Mouse (Mus musculus) kidney, embryonic 16.5 days (tissue): Measurements from ENCODE around the gene 4933409G03Rik. TPM values are rescaled to one million over a fixed set of nuclear protein-coding genes. Genes with fewer than 3 reads are reported as not detected.
"Not testable (repeated sequence)": the region's sequence is repeated elsewhere in the genome, so short reads cannot be mapped to it uniquely, and the experiment has no call there.

Experiments used
- ATAC-seq: fragments of 200-750 bp; cut with Nextera tagmentation; 2 replicates; pipeline ENCODE4 v1.8.0; 2017; ENCODE audit warnings: moderate TSS enrichment; ENCODE audit not compliant: low FRiP score, low TSS enrichment
- H3K27ac ChIP-seq: fragments of 300-500 bp; sonication (generic); 2 replicates; pipeline ENCODE4 v1.5.1; 2014; ENCODE audit warnings: low read length
- H3K27me3 ChIP-seq: fragments of 300-500 bp; sonication (generic); 2 replicates; pipeline ENCODE4 v1.6.1; 2014; ENCODE audit warnings: low read length, control low read depth, mixed read lengths; ENCODE audit not compliant: insufficient read depth
- H3K36me3 ChIP-seq: fragments of 300-500 bp; sonication (generic); 2 replicates; pipeline ENCODE4 v1.6.1; 2014; ENCODE audit warnings: low read length, control low read depth, mixed read lengths; ENCODE audit not compliant: insufficient read depth
- H3K4me1 ChIP-seq: fragments of 300-500 bp; sonication (generic); 2 replicates; pipeline ENCODE4 v1.6.1; 2014; ENCODE audit warnings: low read length, control low read depth, mixed read lengths; ENCODE audit not compliant: insufficient read depth
- H3K4me2 ChIP-seq: fragments of 300-500 bp; sonication (generic); replicated peaks from 2 replicates; pipeline ENCODE4 v1.6.1; 2014; ENCODE audit warnings: low read depth, low read length
- H3K4me3 ChIP-seq: fragments of 300-500 bp; sonication (generic); 2 replicates; pipeline ENCODE4 v1.5.1; 2014; ENCODE audit warnings: mild to moderate bottlenecking, low read length
- H3K9ac ChIP-seq: fragments of 300-500 bp; sonication (generic); replicated peaks from 2 replicates; pipeline ENCODE4 v1.6.1; 2014; ENCODE audit warnings: low read length
- H3K9me3 ChIP-seq: fragments of 300-500 bp; sonication (generic); 2 replicates; pipeline ENCODE4 v1.6.1; 2016; ENCODE audit warnings: low read length, control low read depth
- WGBS: fragments of 180-500 bp; shearing (Covaris S2); extraction: QIAGEN DNeasy Blood & Tissue Kit; methylation state at CpG from one replicate; pipeline ENCODE4 v1.1.7; 2014; 5-methylcytosine and 5-hydroxymethylcytosine counted together
- polyA plus RNA-seq: library from polyadenylated mRNA; unstranded; fragments of >200 nt; fragmentation: Nextera tagmentation; extraction: Ambion mirVana; gene quantifications from 2 replicates; pipeline ENCODE4 v1.2.1, GENCODE M21; 2015

4933409G03Rik gene
- polyA plus RNA-seq = not detected in 2 replicates

DNA sequence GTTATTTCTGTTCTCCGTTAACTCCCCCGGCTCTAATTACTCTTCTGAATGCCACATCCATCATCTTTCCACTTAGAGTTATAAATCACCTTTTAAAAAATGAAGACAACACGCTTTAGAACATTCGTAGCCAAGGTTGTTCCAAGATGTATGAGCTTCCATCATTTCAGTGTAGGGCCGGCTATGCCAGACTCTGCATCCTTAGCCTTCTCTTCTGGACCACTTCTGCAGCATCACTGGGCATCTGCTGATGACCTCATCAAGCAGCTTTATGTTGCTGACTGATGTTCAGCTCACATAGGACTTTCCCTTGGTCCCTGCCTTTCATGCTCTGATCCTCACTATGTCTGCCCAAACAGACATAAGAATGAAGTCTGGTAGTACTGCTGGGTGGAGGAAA is at the start of gene 4933409G03Rik:
TSS of gene 4933409G03Rik (plus strand) at position 301 of the 400 bp plus-strand sequence.
- no peaks in the 10 kb centered on the region for H3K27me3 ChIP-seq
- ATAC-seq = no peak
- no peak within 1 kb of the TSS for H3K9ac ChIP-seq
- no peaks in the 10 kb centered on the region for H3K4me1 ChIP-seq
- no peaks in the 10 kb centered on the region for H3K9me3 ChIP-seq
- H3K4me3 ChIP-seq = no peak within 1 kb of the TSS
- 62% methylated on average over 5 of the region's 5 CpGs for WGBS
- no peak within 1 kb of the TSS for H3K4me2 ChIP-seq
- no peaks in the 10 kb centered on the region for H3K36me3 ChIP-seq
- H3K27ac ChIP-seq = no peak within 1 kb of the TSS

DNA sequence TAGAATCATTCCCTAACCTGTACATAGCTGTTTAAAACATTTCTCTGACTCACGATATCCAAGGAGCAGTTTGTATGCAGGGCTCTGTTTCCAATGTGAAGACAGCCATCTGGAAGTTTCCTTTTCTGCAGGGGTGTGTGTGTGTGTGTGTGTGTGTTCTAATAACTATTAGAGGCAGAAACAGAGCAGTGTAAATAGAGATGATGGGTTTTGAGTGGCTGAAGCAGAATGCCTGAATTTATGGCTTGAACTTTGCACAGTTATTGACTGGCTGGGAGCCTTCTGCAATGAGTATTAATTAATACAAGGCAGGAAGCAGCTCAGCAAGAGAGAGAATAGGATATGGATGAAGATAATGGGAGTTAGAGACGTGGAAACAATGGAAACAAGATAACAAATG is 38.0 kb upstream of the 4933409G03Rik start:
- Histone ChIP-seq H3K36me3 (no peaks in the 10 kb centered on the region), H3K4me1 (no peaks in the 10 kb centered on the region), H3K27me3 (no peaks in the 10 kb centered on the region), H3K9me3 (no peaks in the 10 kb centered on the region), H3K27ac (no peak overlapping the region), H3K4me2 (no peak overlapping the region), H3K9ac (no peak overlapping the region), H3K4me3 (no peak overlapping the region)
- no peak for ATAC-seq
- 42% methylated on average over 2 of the region's 2 CpGs for WGBS

DNA sequence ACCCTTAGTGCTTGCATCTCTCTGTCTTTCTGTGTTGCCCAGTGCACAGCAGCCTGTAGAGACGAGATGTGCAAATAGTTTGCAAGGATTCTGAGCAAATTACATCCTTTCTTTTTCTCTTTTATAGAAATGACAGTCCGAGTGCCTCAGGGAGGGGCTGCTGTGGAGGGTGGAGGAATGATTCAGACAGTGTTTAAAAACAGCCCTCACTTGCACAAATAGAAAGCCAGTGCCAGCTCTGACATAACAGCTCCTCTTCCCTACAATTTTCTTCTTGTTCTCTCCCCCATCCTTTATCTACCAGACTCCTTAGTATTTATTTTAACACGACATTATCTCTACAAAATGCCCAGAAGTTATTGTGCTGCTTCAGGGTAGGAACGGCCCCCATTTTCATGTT is 21.4 kb upstream of the 4933409G03Rik start:
- H3K4me3 ChIP-seq = no peak overlapping the region
- WGBS = 67% methylated on average over 4 of the region's 4 CpGs
- H3K4me2 ChIP-seq = no peak overlapping the region
- no peaks in the 10 kb centered on the region for H3K27me3 ChIP-seq
- no peak overlapping the region for H3K9ac ChIP-seq
- no peaks in the 10 kb centered on the region for H3K4me1 ChIP-seq
- H3K27ac ChIP-seq = no peak overlapping the region
- ATAC-seq = no peak
- no peaks in the 10 kb centered on the region for H3K36me3 ChIP-seq
- no peaks in the 10 kb centered on the region for H3K9me3 ChIP-seq

DNA sequence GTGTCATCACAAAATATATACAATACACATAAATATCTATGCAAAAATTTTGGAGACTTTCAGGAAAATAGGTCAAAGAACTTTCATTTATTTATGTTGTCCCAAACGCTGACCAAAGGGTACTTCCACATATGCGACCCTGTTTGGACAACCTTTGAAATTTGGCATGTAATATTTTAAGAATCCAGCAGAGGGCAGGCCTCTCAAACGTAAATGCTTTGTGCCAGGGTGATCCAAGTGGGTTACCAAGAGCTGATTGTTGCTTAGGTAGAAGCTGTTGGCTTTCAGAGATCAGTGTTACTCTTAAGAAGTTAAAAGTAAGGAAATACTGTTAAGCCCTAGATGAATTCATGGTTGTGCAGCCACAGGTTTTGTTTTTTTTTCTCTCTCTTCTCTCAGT is 18.9 kb upstream of the 4933409G03Rik start:
- no peak overlapping the region for H3K4me2 ChIP-seq
- no peak overlapping the region for H3K27ac ChIP-seq
- no peaks in the 10 kb centered on the region for H3K9me3 ChIP-seq
- ATAC-seq = no peak
- H3K9ac ChIP-seq = no peak overlapping the region
- no peaks in the 10 kb centered on the region for H3K36me3 ChIP-seq
- H3K27me3 ChIP-seq = no peaks in the 10 kb centered on the region
- no peaks in the 10 kb centered on the region for H3K4me1 ChIP-seq
- no peak overlapping the region for H3K4me3 ChIP-seq
- WGBS = 9% methylated on average over 3 of the region's 3 CpGs

DNA sequence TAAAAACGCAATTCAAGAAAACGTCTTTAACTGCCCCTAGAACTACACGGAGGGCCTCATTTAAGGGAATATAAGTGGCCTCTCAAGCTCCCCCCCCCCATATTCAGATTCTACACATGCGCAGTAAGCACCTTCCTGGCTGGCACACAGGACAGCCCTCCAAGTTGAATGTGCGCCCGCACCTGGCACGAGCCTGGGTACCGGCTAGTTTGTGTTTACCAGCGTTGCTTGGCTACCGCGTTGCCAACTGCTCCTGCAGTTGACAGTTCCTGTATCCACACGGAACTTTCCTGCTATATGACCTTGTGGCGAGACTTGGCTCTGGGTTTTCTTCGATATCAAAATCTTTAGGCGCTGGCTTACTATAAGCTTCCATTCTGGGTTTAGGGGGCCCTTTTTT is 13.9 kb upstream of the 4933409G03Rik start:
- Histone ChIP-seq H3K9me3 (no peaks in the 10 kb centered on the region), H3K9ac (no peak overlapping the region), H3K27me3 (no peaks in the 10 kb centered on the region), H3K27ac (no peak overlapping the region), H3K4me3 (no peak overlapping the region), H3K36me3 (no peaks in the 10 kb centered on the region), H3K4me2 (no peak overlapping the region), H3K4me1 (no peaks in the 10 kb centered on the region)
- no peak for ATAC-seq
- 91% methylated on average over 15 of the region's 15 CpGs for WGBS

DNA sequence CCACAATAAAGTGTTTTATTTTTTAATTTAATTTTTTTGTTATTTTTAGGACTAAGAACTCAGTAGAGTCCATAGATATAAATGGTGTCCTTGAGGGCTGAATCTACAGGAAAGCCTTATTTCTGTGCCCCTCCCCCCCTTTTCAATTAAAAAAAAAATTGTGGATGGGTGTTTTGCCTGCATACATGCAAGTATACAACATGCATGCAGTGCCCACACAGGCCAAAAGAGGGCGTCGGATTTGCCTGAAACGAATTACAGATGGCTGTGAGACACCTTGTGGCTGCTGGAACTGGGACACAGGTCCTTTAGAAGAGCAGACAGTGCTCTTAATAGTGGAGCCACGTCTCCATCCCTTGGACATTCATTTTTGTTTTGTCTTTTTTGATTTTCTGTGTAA is 9.9 kb upstream of the 4933409G03Rik start:
- H3K9me3 ChIP-seq = no peaks in the 10 kb centered on the region
- no peaks in the 10 kb centered on the region for H3K4me1 ChIP-seq
- 30% methylated on average over 4 of the region's 4 CpGs for WGBS
- no peak overlapping the region for H3K4me2 ChIP-seq
- no peak for ATAC-seq
- no peaks in the 10 kb centered on the region for H3K36me3 ChIP-seq
- no peak overlapping the region for H3K4me3 ChIP-seq
- no peak overlapping the region for H3K9ac ChIP-seq
- H3K27ac ChIP-seq = no peak overlapping the region
- H3K27me3 ChIP-seq = no peaks in the 10 kb centered on the region

DNA sequence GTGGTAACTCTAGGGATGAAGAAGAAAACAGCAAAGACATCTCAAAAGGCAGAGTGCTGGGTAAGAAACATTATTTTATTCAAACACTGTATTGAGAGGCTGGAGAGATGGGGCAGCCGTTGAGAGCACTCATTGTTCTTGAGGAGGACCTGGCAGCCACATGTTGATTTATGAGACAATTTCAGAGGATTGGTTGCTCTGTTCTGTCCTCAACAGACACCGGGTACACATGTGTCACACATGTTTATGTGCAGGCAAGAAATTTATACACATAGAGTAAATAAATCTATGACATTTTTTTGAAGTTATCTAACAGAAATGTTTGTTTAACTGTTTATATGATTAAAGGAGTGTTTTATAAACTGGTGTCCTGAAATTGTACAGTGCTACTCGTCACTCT is 10.6 kb downstream of the 4933409G03Rik start:
- no peak overlapping the region for H3K4me2 ChIP-seq
- no peaks in the 10 kb centered on the region for H3K9me3 ChIP-seq
- H3K9ac ChIP-seq = no peak overlapping the region
- no peaks in the 10 kb centered on the region for H3K36me3 ChIP-seq
- ATAC-seq = no peak
- no peaks in the 10 kb centered on the region for H3K27me3 ChIP-seq
- no peaks in the 10 kb centered on the region for H3K4me1 ChIP-seq
- WGBS = 31% methylated on average over 3 of the region's 3 CpGs
- no peak overlapping the region for H3K27ac ChIP-seq
- H3K4me3 ChIP-seq = no peak overlapping the region

DNA sequence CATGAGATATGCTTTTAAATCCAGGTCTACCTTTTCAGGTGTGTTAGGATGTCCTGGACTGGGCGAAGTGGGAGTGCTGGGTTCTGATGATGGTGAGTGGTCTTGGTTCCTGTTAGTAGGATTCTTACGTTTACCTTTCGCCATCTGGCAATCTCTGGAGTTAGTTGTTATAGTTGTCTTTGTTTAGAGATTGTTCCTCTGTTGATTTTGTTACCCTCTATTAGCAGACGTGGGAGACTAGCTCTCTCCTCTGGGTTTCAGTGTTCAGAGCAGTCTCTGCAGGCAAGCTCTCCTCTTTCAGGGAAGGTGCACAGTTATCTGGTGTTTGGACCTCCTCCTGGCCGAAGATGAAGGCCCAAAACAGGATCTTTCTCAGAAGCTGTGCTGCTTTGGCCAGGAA is 74.0 kb downstream of the 4933409G03Rik start, which contains the start of gene 4932414N04Rik:
TSS of gene 4932414N04Rik (plus strand) at position 301 of the 400 bp plus-strand sequence.
- 67% methylated on average over 1 of the region's 5 CpGs for WGBS
- not testable (repeated sequence) for H3K36me3 ChIP-seq, H3K27ac ChIP-seq, H3K9ac ChIP-seq, H3K4me1 ChIP-seq, H3K27me3 ChIP-seq, ATAC-seq, H3K4me3 ChIP-seq, H3K4me2 ChIP-seq, H3K9me3 ChIP-seq

Other genes with a start within 250 kb of the 4933409G03Rik start
- 11.7 and 14.9 TPM in 2 replicates for gene Stk39, start 110.1 kb upstream of the 4933409G03Rik start, polyA plus RNA-seq
- gene 4932414N04Rik, start 74.1 kb downstream of the 4933409G03Rik start, polyA plus RNA-seq = not detected in 2 replicates